Mouse (Mus musculus) cortical plate, adult 2 months (tissue): ENCODE measurements around the gene Ube2b.

Experiments
- CTCF ChIP-seq: fragments of 200-500 bp; IDR thresholded peaks from 2 replicates; pipeline ENCODE4 v1.5.1; 2011; ENCODE audit warnings: mild to moderate bottlenecking, control low read depth, low read length; ENCODE audit not compliant: insufficient read depth; ENCODE audit errors: extremely low read depth
- POLR2A ChIP-seq: fragments of 200-500 bp; IDR thresholded peaks from 2 replicates; pipeline ENCODE4 v1.6.1; 2011; ENCODE audit warnings: mild to moderate bottlenecking, low read length, control low read depth; ENCODE audit not compliant: insufficient read depth; ENCODE audit errors: extremely low read depth

GRCm38 (mm10) chr11:51960061-51960460 is 40.5 kb downstream of the Ube2b start:
- TF ChIP-seq CTCF (no peak), POLR2A (no peak)
